Comparison of ENCODE assay signal across 8 mouse cellular contexts in the genomic region with DNA sequence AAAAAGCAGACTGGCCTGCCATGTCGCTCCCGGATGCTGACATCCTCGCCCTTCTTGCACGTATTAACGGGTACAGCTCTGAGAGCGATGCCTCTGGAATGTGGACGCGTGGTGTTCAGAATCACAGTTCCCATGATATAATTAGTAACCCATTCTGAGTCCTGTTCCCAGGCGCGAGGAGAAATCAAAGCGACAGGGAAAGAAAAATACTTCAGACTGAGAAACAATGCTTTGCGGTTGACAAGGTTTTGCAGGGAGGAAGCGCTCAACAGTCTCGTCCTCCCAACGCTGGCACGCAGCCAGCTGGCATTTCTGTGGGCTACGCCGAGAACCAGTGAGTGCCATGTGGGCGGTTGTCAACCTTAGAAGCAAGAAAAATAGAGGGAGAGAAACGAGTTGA.
A peak's percentile ranks its signal among the peaks of the same experiment; 100 is the strongest.
DNase-seq lines count a peak whose midpoint lies in the region; ATAC-seq and TF ChIP-seq lines count a peak whose summit lies in the region.

No protein-coding gene starts in this region.

- no peaks in the 10 kb centered on the region for H3K9me3 ChIP-seq in heart, embryonic 16.5 days (replicated peaks; ENCODE audit: control insufficient read depth, low read length)

- no peaks in the 10 kb centered on the region for H3K27me3 ChIP-seq in heart, adult 2 months (ENCODE audit: control insufficient read depth, insufficient read depth, low read length)
- H3K27me3 ChIP-seq in heart, embryonic 16.5 days (ENCODE audit: control insufficient read depth, insufficient read depth, low read length): no peaks in the 10 kb centered on the region

- H3K4me1 ChIP-seq in heart, adult 2 months (ENCODE audit: control insufficient read depth, insufficient read depth, low read length): peaks cover 1% of the 10 kb centered on the region
- peaks cover 20% of the 10 kb centered on the region for H3K4me1 ChIP-seq in heart, embryonic 16.5 days (ENCODE audit: control insufficient read depth, insufficient read depth, low read length)

- DNase-seq in heart, adult 2 months: peak; percentile 38 to 43
- no peak for DNase-seq in heart, adult 11 months
- DNase-seq in cerebellum, postnatal 14 days: peak; percentile 91
- peak; percentile 75 for DNase-seq in layer of hippocampus, adult 11-12 months (ENCODE audit: low spot score)
- DNase-seq in lung, postnatal 14 days: peak; percentile 54
- peak; percentile 84 for DNase-seq in right cerebral cortex, postnatal 4 days

- H3K79me2 ChIP-seq in heart, adult 2 months (replicated peaks; ENCODE audit: control insufficient read depth, insufficient read depth, low read length): no peaks in the 10 kb centered on the region

- H3K36me3 ChIP-seq in heart, adult 2 months (ENCODE audit: control insufficient read depth, insufficient read depth, low read length): no peaks in the 10 kb centered on the region
- H3K36me3 ChIP-seq in heart, embryonic 16.5 days (ENCODE audit: control insufficient read depth, insufficient read depth): no peaks in the 10 kb centered on the region

- no peak for TF ChIP-seq CTCF in heart, adult 2 months (IDR thresholded peaks at IDR 0.05)

- H3K9ac ChIP-seq in heart, adult 2 months (ENCODE audit: low read depth, low read length): no peak overlapping the region
- H3K9ac ChIP-seq in heart, embryonic 16.5 days (ENCODE audit: low read length): no peak overlapping the region; the same call in 1 of the 2 replicates

- intact Hi-C loops in heart, adult 2 months (cut with DNase I): no loop called here

- no peak overlapping the region for H3K4me3 ChIP-seq in heart, adult 2 months
- peak overlapping the region; percentile 23 for H3K4me3 ChIP-seq in heart, embryonic 16.5 days (ENCODE audit: low read length)

- ATAC-seq in heart, embryonic 16.5 days (replicated peaks; ENCODE audit: extremely low read depth, insufficient read depth, low FRiP score): peak; percentile 88
- no peak for ATAC-seq in erythroid progenitor cell, adult 5-6 weeks (replicated peaks; ENCODE audit: low FRiP score, poor library complexity, severe bottlenecking)

- 11% methylated on average over 20 of the region's 20 CpGs for WGBS in heart, adult 2 months
- WGBS in heart, embryonic 16.5 days: 15% methylated on average over 20 of the region's 20 CpGs

- H3K4me2 ChIP-seq in heart, embryonic 16.5 days (ENCODE audit: low read depth, low read length): peak overlapping the region; percentile 54

- TF ChIP-seq EP300 in heart, adult 2 months (IDR thresholded peaks at IDR 0.05; ENCODE audit: insufficient read depth, low read depth, low read length): no peak

- TF ChIP-seq POLR2A in heart, adult 2 months (IDR thresholded peaks at IDR 0.05; ENCODE audit: insufficient read depth, low read depth, low read length): no peak

- no peak overlapping the region for H3K27ac ChIP-seq in heart, adult 2 months
- peak overlapping the region; percentile 90 for H3K27ac ChIP-seq in heart, embryonic 16.5 days (ENCODE audit: low read length)
